Mouse (Mus musculus): ENCODE results near the gene Defb36. TPM values are rescaled to one million over a fixed set of nuclear protein-coding genes. Genes with fewer than 3 reads are reported as not detected.

Gene Defb36
- polyA plus RNA-seq, 2 experiments: not detected

- TF ChIP-seq EP300 (IDR thresholded peaks at IDR 0.05; ENCODE audit: low read depth): no peak
- TF ChIP-seq CTCF (IDR thresholded peaks at IDR 0.05; ENCODE audit: low read depth): no peak
- WGBS (ENCODE audit: insufficient replicate concordance): 24% methylated on average over 1 of the region's 1 CpGs
- no peak overlapping the region for H3K27ac ChIP-seq
Observed at GRCm38 (mm10) chr2:152625256-152625655, 21.1 kb downstream of the Defb36 start.

GRCm38 (mm10) chr2:152626774-152627591 lies 22.9 kb downstream of the Defb36 start, which contains the start of gene Rem1:
Rem1 (plus strand) TSS chr2:152626951.
- Histone ChIP-seq H3K9me3 (ENCODE audit: control insufficient read depth, low read length) (no peaks in the 10 kb centered on the region), H3K4me3 (ENCODE audit: insufficient read depth in 1 of 2, low read depth in 2 of 2, low read length in 2 of 2) (peak within 1 kb of the TSS; percentile 6 to 19; a peak in 2 of 4 replicates), H3K36me3 (replicated peaks; ENCODE audit: control insufficient read depth, insufficient read depth, low read depth) (no peaks in the 10 kb centered on the region), H3K4me1 (replicated peaks; ENCODE audit: control insufficient read depth in 2 of 2, insufficient read depth in 2 of 2, low read length in 1 of 2) (no peaks in the 10 kb centered on the region), H3K27ac (no peak within 1 kb of the TSS), H3K4me2 (ENCODE audit: low read depth) (peak within 1 kb of the TSS; percentile 37), H3K9ac (replicated peaks) (no peak within 1 kb of the TSS; the same call in 1 of the 2 replicates), H3K27me3 (ENCODE audit: control insufficient read depth, insufficient read depth, low read length) (peaks cover 34% of the 10 kb centered on the region)
- no peak for TF ChIP-seq EP300 (IDR thresholded peaks at IDR 0.05; ENCODE audit: low read depth)
- no peak for TF ChIP-seq CTCF (IDR thresholded peaks at IDR 0.05; ENCODE audit: low read depth)
- DNase-seq (ENCODE audit: low read depth in 3 of 3, low spot score in 3 of 3) (no peak), ATAC-seq (ENCODE audit: insufficient read depth) (no peak)
- WGBS (ENCODE audit: insufficient replicate concordance): 2% methylated on average over 59 of the region's 59 CpGs

More at GRCm38 (mm10) chr2:152625256-152625655, 21.1 kb downstream of the Defb36 start:
- no peak overlapping the region for H3K4me3 ChIP-seq (ENCODE audit: insufficient read depth in 1 of 2, low read depth in 2 of 2, low read length in 2 of 2)
- no peaks in the 10 kb centered on the region for H3K9me3 ChIP-seq (ENCODE audit: control insufficient read depth, low read length)
- no peak overlapping the region for H3K9ac ChIP-seq (replicated peaks)
- peaks cover 34% of the 10 kb centered on the region for H3K27me3 ChIP-seq (ENCODE audit: control insufficient read depth, insufficient read depth, low read length)
- no peak for ATAC-seq (ENCODE audit: insufficient read depth)
- H3K4me1 ChIP-seq (replicated peaks; ENCODE audit: control insufficient read depth in 2 of 2, insufficient read depth in 2 of 2, low read length in 1 of 2): no peaks in the 10 kb centered on the region
- DNase-seq (ENCODE audit: low read depth in 3 of 3, low spot score in 3 of 3): no peak
- H3K4me2 ChIP-seq (ENCODE audit: low read depth): no peak overlapping the region
- H3K36me3 ChIP-seq (replicated peaks; ENCODE audit: control insufficient read depth, insufficient read depth, low read depth): no peaks in the 10 kb centered on the region

DNA sequence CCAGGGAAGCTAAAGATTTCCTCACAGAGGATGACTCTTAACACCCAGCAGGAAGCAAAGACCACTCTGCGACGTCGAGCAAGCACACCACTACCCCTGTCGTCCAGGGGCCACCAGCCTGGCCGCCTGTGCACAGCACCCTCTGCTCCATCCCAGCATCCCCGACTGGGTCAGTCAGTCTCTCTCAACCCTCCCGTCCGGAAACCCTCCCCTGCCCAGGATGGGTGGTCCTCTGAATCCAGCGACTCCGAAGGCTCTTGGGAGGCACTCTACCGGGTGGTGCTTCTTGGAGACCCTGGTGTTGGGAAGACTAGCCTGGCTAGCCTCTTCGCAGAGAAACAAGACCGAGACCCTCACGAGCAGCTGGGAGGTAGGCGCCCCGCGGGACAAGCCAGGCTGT lies 23.9 kb downstream of the Defb36 start:
- no peak overlapping the region for H3K4me2 ChIP-seq (ENCODE audit: low read depth)
- WGBS (ENCODE audit: insufficient replicate concordance): 29% methylated on average over 17 of the region's 17 CpGs
- no peak for TF ChIP-seq CTCF (IDR thresholded peaks at IDR 0.05; ENCODE audit: low read depth)
- no peak for TF ChIP-seq EP300 (IDR thresholded peaks at IDR 0.05; ENCODE audit: low read depth)

DNA sequence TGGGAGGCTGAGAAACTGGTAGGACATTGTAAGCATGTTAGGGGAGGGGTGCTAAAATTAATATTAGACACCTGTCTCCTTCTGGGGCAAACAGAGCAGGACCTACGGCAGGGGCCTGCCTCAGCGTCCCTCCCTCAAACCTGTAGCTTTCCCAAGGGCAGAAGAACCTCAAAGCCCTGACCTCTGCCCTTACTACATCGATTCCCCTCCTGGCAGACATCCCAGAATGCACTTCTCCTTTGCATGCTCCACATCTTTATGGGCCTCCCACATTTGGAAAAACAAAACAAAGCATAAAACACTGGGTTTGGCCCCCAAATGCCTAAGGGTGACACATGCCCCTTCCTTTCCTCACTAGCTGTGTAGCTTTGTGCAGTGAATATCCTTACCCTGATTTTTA lies 25.1 kb downstream of the Defb36 start:
- H3K36me3 ChIP-seq (replicated peaks; ENCODE audit: control insufficient read depth, insufficient read depth, low read depth): no peaks in the 10 kb centered on the region
- WGBS (ENCODE audit: insufficient replicate concordance): 46% methylated on average over 3 of the region's 3 CpGs
- TF ChIP-seq CTCF (IDR thresholded peaks at IDR 0.05; ENCODE audit: low read depth) (no peak), EP300 (IDR thresholded peaks at IDR 0.05; ENCODE audit: low read depth) (no peak)
- no peak overlapping the region for H3K9ac ChIP-seq (replicated peaks)
- ATAC-seq (ENCODE audit: insufficient read depth) (no peak), DNase-seq (ENCODE audit: low read depth in 3 of 3, low spot score in 3 of 3) (no peak)
- H3K9me3 ChIP-seq (ENCODE audit: control insufficient read depth, low read length): no peaks in the 10 kb centered on the region
- no peak overlapping the region for H3K4me3 ChIP-seq (ENCODE audit: insufficient read depth in 1 of 2, low read depth in 2 of 2, low read length in 2 of 2)
- no peaks in the 10 kb centered on the region for H3K4me1 ChIP-seq (replicated peaks; ENCODE audit: control insufficient read depth in 2 of 2, insufficient read depth in 2 of 2, low read length in 1 of 2)
- no peak overlapping the region for H3K27ac ChIP-seq
- H3K27me3 ChIP-seq (ENCODE audit: control insufficient read depth, insufficient read depth, low read length): peaks cover 34% of the 10 kb centered on the region
- H3K4me2 ChIP-seq (ENCODE audit: low read depth): no peak overlapping the region

More for the DNA sequence above, 23.9 kb downstream of the Defb36 start:
- H3K27ac ChIP-seq: no peak overlapping the region
- peaks cover 34% of the 10 kb centered on the region for H3K27me3 ChIP-seq (ENCODE audit: control insufficient read depth, insufficient read depth, low read length)
- no peak overlapping the region for H3K9ac ChIP-seq (replicated peaks)
- DNase-seq (ENCODE audit: low read depth in 3 of 3, low spot score in 3 of 3): no peak
- ATAC-seq (ENCODE audit: insufficient read depth): no peak
- H3K36me3 ChIP-seq (replicated peaks; ENCODE audit: control insufficient read depth, insufficient read depth, low read depth): no peaks in the 10 kb centered on the region
- H3K9me3 ChIP-seq (ENCODE audit: control insufficient read depth, low read length): no peaks in the 10 kb centered on the region
- no peak overlapping the region for H3K4me3 ChIP-seq (ENCODE audit: insufficient read depth in 1 of 2, low read depth in 2 of 2, low read length in 2 of 2)
- no peaks in the 10 kb centered on the region for H3K4me1 ChIP-seq (replicated peaks; ENCODE audit: control insufficient read depth in 2 of 2, insufficient read depth in 2 of 2, low read length in 1 of 2)

DNA sequence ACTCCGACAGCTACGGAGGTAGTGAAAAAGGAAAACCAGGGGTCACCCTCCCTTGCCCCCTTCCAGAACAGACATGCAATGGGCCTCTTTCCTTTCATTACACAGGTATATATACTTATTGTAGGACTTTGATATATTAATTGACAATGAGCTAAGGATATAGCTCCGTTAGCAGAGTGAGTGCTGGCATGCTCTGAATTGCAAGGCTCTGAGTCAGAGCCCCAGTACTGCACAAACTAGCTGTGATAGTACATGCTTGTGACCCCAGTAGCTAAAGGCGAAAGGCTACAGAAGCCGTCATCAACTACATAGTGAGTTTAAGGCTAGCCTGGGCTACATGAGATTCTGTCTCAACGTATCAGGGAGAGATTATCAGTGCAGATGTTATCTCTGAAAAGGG lies 25.8 kb downstream of the Defb36 start:
- H3K36me3 ChIP-seq (replicated peaks; ENCODE audit: control insufficient read depth, insufficient read depth, low read depth): no peaks in the 10 kb centered on the region
- no peaks in the 10 kb centered on the region for H3K9me3 ChIP-seq (ENCODE audit: control insufficient read depth, low read length)
- whole genome bisulfite sequencing (ENCODE audit: insufficient replicate concordance): 73% methylated on average over 6 of the region's 6 CpGs
- no peak overlapping the region for H3K4me2 ChIP-seq (ENCODE audit: low read depth)
- ATAC-seq (ENCODE audit: insufficient read depth): no peak
- H3K4me1 ChIP-seq (replicated peaks; ENCODE audit: control insufficient read depth in 2 of 2, insufficient read depth in 2 of 2, low read length in 1 of 2): no peaks in the 10 kb centered on the region
- H3K4me3 ChIP-seq (ENCODE audit: insufficient read depth in 1 of 2, low read depth in 2 of 2, low read length in 2 of 2): no peak overlapping the region
- no peak overlapping the region for H3K27ac ChIP-seq
- no peak overlapping the region for H3K9ac ChIP-seq (replicated peaks)
- no peak for DNase-seq (ENCODE audit: low read depth in 3 of 3, low spot score in 3 of 3)
- no peak for TF ChIP-seq CTCF (IDR thresholded peaks at IDR 0.05; ENCODE audit: low read depth)
- TF ChIP-seq EP300 (IDR thresholded peaks at IDR 0.05; ENCODE audit: low read depth): no peak
- peaks cover 34% of the 10 kb centered on the region for H3K27me3 ChIP-seq (ENCODE audit: control insufficient read depth, insufficient read depth, low read length)
